Mouse (Mus musculus) ovary, postnatal 36 days (tissue): ENCODE results near the gene Actr3b.
"Not testable (repeated sequence)": the region's sequence is repeated elsewhere in the genome, so short reads cannot be mapped to it uniquely, and the experiment has no call there.

Experiments used
- DNase-seq: peaks from one replicate; pipeline ENCODE4 v3.0.0; 2022; ENCODE audit warnings: low spot score, mixed read lengths

Gene Actr3b

DNA sequence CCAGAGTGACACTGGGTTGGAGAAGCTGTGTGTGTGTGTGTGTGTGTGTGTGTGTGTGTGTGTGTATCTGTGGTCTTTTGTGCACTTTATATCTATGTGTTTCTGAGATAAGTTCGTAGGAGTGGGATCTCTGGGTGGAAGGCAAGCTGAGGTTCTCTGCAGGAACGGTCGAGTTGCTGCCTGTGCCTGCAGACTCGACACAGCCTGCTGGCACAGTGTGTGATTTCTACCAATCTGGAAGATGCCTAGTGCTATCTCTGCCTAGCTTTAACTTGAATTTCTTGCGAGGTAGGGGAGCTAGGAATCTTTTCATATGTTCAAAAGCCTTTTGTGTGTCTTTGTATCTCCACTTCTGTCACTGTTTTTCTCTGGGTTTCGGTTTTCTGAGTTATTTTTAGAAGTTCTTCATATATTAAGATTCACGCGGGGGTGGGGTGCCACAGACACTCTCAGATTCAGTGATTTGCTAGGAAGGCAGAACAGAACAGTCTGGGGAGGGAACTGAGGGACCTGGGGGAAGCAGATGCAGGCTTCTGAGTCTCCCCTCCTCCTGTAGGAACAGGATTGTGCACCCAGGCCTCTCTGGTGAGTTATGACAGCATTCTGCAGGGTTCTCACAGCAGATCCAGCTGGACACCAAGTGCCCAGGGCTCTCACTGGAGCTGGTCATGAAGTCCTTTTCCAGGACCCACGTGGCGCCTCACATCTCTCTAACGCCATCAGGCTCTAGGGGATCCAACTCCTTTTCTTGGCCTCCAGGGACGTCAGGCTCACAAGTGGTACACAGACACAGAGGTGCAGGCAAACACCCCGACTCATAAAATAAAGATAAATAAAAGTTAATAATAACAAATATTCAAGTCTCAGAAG lies 14.4 kb downstream of the Actr3b start:
- DNase-seq, result no peak

DNA sequence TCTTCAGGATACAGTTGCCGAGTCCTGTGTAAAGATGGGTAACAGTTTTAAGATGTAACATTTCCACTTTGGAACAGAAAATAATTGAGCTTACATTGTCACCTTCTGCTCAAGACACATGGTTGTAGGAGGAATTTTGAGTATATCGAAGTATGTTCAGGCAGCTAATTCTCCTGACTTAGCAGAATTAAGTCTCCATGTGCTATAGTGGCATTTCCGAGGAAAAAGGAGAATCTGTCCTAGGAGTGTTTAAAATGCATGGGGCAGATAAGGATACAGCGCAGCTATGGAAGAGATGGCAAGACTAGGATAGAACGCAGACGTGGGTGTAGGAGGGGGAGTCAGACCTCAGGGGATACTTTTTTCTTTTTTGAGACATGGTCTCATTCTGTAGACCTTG lies 31.8 kb downstream of the Actr3b start:
- no peak for DNase-seq

- DNase-seq, result no peak
These were observed 38.0 kb downstream of the Actr3b start for GRCm38 (mm10) chr5:25797776-25798175.

GRCm38 (mm10) chr5:25800929-25801328 lies 41.1 kb downstream of the Actr3b start:
- no peak for DNase-seq

GRCm38 (mm10) chr5:25801744-25802143 lies 41.9 kb downstream of the Actr3b start:
- DNase-seq, result no peak

DNA sequence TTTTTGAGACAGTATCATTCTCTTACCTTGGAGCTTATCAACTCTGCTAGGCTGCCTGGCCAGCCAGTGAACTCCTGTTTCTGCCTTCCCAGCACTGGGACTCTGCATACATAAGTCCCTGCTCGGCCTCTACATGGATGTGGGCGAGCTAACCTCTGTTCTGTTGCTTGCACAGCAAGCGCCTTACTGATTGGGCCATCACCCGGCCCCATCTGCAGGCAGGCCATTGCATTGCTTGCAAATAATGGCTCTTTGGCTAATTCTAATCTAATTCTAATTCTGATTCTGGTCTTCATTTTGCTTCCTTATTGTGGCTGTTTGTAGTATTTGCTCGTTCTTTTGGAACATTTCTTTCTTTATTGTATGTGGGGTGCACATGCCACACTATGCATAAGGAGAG lies 44.8 kb downstream of the Actr3b start:
- no peak for DNase-seq

DNA sequence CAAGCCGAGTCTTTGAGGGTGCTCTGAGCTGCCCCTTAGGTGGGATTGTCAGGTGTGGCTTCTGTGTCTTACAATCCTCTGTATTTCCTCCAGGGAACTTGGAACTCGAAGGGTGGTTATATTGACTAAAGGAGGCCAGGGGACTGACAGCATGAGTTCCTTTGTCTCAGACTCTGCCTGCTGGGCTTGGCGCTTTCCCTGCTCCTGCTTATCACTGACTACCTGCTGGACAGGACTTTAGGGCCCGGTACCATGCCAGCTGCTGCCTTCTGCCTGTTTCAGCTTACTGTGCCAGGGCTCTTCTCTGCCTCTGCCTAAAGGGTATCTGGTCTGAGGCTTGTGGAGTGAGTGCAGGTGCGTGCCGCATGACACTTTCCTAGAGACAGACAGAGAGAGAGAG lies 53.1 kb downstream of the Actr3b start:
- no peak for DNase-seq

DNA sequence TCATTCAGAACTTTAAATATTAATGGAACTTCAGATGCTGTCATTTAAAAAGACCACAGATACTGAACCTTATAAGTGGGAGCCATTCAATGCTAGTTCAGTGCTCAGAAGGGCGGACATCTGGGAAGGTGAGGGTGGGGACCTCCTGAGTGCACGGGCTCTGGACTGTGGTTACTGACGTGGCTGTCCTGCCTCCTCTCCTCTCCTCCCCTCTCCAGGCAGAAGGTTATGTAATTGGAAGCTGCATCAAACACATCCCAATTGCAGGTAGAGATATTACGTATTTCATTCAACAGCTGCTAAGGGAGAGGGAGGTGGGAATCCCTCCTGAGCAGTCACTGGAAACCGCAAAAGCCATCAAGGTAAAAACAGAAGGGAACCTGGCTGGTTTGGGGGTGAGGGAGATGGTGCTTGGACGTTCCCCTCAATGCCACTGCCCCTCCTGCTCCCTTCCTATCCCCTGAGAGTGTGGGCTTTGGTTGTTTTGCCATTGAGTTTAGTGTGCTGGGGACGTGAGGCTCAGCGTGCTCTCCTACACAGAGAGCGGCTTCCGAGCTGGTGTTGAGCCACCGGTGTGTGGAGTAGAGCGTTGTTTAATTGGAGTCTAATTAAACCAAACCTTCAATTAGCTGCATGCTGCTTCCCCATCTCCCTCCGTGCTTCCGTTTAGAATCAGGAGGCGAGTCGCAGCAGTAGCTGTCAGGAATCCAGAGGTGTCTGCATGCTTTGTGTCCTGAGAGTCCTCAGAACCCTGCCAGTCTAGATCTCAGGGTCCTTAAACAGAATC lies 69.7 kb downstream of the Actr3b start:
- no peak for DNase-seq

DNA sequence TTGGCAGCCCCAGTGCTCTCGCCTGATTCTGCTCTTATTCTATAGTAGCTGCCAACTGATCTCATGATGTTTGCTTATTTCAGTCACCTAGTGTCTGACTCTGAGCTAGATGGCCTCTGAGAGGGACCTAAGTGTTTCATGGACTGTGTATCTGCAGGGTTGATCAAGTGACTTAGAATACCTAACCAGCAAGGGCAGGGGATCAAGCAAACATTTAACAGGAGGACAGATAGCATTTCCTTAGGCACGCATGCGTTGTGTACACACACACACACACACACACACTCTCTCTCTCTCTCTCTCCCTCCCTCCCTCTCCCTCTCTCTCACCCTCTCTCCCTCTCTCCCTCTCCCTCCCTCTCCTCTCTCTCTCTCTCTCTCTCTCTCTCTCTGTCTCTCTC lies 71.0 kb downstream of the Actr3b start:
- DNase-seq, result no peak

DNA sequence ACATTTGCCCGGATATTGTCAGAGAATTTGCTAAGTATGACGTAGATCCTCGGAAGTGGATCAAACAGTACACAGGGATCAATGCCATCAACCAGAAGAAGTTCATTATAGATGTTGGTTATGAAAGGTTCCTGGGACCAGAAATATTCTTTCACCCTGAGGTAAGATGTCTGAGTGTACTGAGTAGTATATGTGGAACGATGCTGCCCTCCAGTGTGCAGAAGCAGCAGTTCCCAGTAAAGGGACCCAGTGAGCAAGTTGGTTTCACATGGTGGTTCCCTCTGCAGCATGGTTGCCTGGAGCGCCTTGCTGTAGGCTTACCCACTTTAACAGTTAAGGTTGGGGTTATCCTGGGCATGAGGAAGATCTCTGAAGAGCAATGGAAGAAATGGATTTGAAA lies 71.8 kb downstream of the Actr3b start:
- DNase-seq, result peak; percentile 39

DNA sequence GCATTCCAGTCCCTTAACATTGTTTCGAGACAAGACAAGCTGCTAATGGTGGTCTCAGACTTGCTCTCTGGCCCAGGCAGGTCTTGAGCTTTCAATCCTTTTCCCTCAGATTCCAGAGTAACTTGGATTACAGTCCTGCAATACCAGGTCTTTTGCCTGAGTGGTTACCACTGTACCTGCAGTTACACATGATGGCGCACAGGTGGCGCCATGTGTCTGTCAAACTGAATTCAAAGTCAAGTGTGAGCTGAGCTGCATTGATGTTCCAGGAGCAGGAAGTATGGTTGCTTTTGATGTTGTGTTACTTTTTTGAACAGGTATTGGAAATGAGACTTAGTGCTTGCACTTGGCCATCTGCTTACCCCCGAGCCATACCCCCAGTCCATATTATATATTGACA lies 79.6 kb downstream of the Actr3b start:
- peak; percentile 42 for DNase-seq

DNA sequence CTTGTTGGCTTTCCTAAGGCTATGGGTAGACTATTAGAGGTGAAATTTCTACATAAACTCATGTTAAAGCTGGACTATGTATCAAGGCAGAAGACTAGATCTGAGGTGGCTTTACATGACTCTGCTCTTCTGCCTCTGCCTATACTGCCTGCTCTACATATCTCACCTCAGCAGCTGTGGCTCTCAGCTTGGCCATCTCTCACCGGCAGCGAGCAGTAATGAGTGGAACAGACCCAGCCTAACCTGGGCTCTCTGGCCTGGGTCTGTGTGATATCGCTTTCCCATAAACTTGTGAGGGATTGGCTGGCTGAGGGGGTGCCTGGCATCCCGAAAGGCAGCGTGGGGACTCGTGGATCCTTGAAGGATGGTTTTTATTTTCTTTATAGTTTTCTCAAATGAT lies 86.8 kb downstream of the Actr3b start:
- no peak for DNase-seq

GRCm38 (mm10) chr5:25847154-25847553 lies 87.4 kb downstream of the Actr3b start:
- no peak for DNase-seq

- DNase-seq, result peak; percentile 78
These were observed 88.3 kb downstream of the Actr3b start for GRCm38 (mm10) chr5:25848058-25848457.

DNA sequence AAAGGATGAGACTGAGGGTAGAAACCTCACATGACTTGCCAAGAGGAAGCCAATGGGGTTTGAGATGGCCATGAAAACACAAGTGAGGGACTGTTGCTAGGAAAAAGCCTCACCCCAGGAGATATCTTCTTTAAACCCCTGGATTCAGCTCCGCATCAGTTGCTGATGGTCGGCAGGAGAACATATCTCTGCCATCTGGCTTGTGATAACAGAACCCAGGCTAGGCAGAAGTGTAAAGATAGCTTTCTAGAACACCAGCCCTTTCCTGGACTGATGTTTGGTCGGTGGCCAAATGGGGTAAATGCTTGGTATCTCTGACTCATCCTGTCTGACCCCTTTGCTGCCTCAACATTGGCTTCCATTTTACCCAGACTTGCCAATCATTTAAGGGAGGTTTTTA lies 106.4 kb downstream of the Actr3b start:
- DNase-seq, result no peak

GRCm38 (mm10) chr5:25869880-25870279 lies 110.1 kb downstream of the Actr3b start:
- DNase-seq, result no peak

DNA sequence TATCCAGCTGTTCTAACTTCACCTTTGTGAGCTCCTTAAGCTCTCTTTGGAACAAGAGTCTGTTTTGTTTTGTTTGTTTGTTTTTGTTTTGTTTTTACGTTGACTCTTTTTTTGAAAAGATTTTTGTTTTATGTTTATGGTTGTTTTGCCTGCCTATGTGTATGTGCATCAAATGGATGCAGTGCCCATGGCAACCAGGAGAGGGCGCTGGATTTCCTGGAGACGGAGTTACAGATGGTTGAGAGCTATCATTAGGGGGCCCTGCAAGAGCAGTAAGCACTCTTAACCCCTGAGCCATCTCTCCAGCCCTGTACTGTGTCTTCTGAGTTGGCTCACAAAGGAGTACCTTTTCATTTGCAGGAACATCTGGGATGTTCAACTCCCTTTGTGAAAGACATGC lies 110.8 kb downstream of the Actr3b start:
- DNase-seq, result no peak

GRCm38 (mm10) chr5:25871342-25872023 lies 111.7 kb downstream of the Actr3b start:
- no peak for DNase-seq

DNA sequence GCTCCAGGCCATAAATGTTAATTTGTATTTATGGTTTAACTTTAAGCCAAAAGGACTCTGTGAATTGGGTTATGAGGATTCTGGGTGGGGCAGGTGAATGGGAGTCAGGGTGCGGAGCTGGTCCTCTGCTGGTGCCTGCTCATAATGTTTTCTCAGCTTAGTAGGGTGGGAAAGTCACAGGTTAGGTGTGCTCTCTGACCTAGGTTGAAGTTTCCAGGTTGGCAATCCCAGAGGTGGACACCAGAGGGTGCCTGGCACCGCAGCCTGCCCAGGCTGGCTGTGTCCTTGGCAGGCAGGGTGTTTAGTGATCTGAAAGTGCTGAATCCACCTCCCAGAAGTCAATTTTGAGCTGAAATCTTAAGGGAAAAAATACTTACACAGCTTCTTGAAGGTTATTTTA lies 113.2 kb downstream of the Actr3b start:
- DNase-seq, result peak; percentile 64

- DNase-seq, result not testable (repeated sequence)
These were observed 116.1 kb downstream of the Actr3b start for GRCm38 (mm10) chr5:25875927-25876326.

DNA sequence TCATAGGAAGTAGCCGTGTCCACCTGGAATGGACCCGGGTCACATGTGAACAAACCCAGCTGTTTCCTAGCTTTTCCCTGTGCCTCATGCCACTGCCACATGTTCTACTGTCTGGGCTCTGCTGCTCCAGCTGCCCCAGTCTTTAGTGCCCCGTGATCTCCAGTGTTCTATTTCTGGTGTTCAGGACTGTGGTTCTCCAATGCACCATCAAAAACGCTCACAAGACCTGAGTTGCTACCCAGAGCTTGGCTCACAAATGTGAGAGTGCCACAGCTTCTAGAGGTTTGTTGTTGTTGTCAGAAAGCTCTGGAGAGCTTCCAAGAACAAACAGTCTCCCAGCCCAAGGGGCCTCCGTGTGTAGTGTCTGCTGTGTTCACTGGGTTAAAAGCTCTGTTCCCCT lies 117.5 kb downstream of the Actr3b start:
- DNase-seq, result no peak

DNA sequence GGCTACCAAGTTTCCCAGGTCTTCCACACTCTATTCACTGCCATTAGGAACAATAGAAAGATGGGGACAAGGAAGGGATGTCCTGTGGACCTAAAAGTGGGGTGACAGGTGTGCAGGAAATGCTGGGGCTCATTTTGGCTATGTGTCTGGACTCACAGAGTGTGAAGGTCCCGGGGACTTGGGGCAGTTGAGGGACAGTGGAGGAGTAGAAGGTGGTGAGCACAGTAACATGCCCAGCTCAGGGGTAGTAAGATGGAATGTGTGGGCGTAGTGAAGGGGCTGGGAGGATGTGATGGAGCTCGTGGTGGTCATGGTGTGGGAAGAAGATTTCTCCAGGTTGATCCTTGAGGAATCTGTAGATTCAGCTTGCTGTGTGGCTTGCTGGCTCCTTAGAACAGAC lies 118.2 kb downstream of the Actr3b start:
- DNase-seq, result no peak

- DNase-seq, result no peak
These were observed 126.9 kb downstream of the Actr3b start for GRCm38 (mm10) chr5:25886708-25887107.
